Mouse (Mus musculus) frontal cortex, adult (tissue): ENCODE results near the gene Myh14.

ENCODE experiments used
- ATAC-seq: cut with Nextera tagmentation; 2 replicates; pipeline ENCODE4 v1.9.2; 2017; ENCODE audit warnings: mild to moderate bottlenecking, moderate library complexity, mixed read lengths; ENCODE audit not compliant: low TSS enrichment

The Myh14 gene

DNA sequence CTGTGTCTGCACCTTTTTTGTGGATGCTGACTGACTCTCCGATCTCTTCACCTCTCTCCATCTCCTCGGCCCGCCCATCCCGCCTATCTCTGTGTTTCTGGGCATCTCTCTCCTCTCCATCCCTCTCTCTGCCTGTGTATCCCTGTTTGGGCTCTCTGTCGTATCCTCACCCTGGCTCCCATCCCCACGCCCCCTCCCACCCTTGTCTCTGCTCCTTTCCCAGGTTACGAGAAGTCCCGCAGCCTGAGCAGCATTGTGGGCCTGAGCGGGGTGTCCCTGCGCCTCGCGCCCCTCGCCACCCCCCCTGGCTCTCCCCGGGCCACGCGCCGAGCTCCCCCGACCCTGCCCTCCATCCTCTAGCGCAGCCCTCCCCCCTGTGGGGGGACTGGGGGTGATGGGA lies 69.0 kb downstream of the Myh14 start:
- ATAC-seq: no peak

DNA sequence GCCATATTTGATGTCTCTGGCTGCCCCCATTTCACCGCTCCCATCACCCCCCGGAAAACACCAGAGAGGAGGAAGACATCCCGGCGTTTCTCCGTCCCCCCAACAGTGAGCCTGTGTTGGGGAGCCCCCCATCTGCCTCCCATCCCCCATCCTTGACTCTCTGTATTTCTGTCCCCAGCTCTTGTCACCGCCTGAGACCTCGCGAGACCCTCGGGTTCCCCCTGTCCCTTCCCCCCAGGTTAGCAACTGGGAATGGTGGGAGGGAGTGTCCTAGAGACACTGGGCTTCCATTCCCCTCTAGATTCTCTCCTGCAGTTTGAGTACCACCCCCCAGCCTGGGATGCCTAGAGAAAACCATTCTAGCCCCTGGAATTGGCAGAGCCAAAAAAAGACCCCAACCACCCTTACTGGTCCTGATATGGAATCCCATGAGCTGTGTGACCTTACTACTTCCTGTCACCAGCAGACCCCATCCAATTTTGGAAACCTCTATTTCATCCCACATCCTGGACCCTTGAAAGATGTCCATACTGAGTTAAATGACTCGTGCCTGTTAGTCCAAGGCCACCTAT lies 69.9 kb downstream of the Myh14 start:
- ATAC-seq: no peak

DNA sequence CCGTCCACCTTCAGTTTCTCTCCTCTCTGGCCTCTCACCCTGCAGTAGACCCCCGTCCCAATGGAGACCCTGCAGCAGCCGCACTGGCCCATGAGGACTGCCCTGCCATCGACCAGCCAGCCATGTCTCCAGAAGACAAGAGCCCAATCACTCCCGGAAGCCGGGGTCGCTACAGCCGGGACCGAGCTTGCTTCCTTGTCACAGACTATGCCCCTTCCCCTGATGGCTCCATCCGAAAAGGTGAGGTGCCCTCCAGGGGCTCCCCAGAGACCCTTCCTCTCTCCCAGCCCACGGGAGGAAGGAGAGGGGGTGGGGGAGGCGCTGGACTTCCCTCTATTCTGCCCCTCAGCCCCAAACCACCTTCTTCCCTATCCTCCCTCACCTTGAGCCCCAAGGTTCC lies 72.3 kb downstream of the Myh14 start:
- ATAC-seq: no peak

DNA sequence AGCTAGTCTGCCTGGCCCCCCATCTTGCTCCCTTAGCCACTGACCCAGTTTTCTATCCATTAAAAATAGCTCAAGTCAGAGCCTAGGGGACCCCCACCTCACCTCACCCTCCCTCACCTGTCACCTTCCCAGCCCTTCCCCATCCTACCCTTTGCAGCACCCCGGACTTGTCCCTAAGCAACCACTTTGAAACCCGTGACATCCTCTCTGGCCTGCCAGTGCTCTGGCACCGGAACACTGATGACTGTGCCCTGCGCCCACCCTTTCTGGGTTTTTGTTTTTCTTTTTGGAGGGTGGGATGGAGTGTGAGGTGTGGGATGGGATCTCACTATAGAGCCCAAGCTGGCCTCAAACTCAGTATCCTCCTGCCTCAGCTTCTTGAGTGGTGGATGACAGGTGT lies 73.0 kb downstream of the Myh14 start:
- ATAC-seq: no peak

DNA sequence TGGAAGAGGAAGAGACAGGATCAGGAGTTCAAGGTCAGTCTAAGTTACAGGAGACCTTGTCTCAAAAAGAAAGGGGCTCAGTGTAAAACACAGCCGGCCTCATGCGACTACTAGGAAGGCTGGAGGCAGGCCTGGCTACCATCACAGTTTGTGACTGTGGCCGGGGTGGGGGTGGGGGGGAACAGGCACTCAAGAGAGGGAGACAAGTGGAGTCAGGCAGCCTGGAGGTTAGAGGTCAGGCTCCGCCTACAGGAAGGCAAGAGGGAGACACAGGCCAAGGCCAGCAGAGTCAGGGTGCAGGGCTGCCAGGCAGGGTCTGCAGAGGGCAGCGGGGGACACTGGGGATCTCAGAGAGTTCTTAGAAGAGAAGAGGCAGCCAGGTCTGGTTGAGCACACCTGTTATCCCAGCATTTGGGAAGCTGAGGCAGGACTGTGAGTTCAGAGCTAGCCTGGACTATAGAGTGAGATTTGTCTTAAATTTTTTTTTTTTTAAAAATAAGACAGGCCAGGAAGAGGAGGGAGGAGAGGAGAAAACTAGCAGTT lies 73.6 kb downstream of the Myh14 start:
- ATAC-seq: no peak

DNA sequence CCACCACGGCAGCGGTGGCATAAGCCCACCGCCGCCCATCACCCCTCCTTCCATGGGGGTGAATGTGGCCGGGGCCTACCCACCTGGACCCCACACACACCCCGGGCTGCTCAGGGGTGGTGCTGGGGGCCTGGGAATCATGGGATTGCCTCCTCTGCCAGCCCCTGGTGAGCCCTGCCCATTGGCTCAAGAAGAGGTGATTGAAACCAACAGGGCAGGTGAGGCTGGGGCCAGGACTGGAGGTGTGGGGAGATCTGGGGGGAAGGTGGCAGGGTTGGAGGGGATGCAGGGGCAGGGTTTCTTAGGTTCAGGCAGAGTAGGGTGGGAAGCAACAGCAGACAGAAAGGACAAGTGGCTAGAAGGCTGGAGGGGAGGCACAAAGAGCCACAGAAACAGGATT lies 74.6 kb downstream of the Myh14 start:
- ATAC-seq: no peak

DNA sequence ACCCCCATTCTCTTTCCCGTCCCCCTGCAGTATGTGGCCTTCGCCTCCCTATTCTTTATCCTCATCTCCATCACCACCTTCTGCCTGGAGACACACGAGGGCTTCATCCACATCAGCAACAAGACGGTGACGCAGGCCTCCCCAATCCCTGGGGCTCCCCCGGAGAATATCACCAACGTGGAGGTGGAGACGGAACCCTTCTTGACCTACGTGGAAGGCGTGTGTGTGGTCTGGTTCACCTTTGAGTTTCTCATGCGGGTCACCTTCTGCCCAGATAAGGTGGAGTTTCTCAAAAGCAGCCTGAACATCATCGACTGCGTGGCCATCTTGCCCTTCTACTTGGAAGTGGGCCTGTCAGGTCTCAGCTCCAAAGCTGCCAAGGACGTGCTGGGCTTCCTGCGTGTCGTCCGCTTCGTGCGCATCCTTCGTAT lies 75.5 kb downstream of the Myh14 start:
- ATAC-seq: no peak

DNA sequence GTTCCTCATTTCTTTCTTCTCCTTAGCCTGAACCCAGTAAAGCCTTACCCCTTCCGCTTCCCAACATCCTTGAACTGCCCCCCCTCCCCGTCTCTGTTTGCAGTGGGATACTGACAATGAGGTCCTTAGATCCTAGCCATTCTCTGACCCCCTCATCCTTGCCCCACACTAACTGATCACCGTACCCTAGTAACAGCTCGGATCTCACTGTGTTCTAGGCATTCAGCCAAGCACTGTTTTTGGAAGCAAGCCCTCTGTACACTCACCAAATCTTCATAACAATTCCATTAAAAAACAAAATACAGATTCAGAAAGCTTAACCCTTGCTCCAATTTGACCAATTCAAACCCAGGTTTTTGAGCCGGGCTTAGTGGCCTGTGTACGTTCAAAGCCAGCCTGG lies 76.4 kb downstream of the Myh14 start:
- ATAC-seq: no peak

DNA sequence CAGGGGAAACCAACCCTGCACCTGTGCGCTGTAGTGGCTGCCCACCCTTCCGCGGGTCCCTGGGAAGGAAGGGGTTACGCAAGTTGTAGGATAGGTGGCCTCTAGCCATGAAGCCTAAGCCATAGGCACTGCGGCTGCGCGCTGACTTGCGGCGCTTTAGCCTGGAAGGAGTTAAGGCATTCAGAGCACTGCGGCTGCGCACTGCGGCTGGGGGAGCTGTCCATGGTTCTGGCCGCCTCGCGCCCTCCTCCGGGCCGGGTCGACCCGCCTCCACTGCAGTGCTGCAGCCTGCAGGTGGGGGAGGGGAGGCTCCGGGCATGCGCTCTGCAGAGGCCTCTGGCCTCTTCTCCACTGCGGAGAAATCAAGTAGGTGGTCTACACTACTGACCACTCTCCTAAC lies 76.9 kb downstream of the Myh14 start:
- ATAC-seq: peak; percentile 43

DNA sequence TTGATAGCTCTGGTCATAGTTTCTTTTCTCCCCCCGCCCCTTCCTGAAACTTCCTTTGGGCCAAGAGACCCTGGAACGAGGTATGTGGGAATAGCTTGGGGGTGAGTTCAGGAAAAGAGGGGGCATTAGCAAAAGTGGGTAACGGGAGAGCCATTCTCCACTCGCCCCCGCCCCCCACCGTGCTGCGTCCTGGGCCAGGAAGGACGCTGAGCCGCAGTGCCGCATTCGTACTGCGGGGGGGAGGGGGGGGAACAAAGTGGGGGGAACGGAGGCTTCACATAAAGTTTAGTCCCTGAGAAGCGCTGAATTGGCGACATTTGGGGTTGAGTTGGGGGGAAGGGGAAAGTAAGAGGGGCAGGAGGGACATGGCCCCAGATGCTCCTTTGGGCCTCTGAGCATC lies 77.6 kb downstream of the Myh14 start:
- no peak for ATAC-seq

DNA sequence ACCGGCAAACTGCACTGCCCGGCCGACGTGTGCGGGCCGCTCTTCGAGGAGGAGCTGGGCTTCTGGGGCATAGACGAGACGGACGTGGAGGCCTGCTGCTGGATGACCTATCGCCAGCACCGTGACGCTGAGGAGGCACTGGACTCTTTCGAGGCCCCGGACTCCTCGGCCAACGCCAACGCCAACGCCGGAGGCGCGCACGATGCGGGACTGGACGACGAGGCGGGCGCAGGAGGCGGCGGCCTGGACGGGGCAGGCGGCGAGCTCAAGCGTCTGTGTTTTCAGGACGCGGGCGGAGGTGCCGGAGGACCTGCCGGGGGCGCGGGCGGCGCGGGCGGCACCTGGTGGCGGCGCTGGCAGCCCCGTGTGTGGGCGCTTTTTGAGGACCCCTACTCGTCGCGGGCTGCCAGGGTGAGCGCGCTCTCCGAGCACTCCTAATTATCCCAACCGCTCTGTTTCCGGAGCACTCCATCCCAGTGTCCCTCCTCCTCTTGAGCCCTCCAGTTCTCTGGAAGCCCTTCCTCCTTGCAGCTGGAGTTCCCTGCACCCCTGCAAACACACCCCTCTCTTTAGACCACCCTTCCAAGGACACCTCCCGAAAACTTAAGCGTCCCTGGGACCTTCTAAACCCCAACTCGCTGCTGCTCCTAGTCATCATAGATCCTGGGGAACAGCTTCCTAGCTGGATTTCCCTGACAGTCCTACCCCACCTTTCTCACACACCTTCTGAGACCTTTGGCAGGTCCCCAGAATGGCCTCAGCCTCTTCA lies 79.1 kb downstream of the Myh14 start:
- ATAC-seq: no peak

DNA sequence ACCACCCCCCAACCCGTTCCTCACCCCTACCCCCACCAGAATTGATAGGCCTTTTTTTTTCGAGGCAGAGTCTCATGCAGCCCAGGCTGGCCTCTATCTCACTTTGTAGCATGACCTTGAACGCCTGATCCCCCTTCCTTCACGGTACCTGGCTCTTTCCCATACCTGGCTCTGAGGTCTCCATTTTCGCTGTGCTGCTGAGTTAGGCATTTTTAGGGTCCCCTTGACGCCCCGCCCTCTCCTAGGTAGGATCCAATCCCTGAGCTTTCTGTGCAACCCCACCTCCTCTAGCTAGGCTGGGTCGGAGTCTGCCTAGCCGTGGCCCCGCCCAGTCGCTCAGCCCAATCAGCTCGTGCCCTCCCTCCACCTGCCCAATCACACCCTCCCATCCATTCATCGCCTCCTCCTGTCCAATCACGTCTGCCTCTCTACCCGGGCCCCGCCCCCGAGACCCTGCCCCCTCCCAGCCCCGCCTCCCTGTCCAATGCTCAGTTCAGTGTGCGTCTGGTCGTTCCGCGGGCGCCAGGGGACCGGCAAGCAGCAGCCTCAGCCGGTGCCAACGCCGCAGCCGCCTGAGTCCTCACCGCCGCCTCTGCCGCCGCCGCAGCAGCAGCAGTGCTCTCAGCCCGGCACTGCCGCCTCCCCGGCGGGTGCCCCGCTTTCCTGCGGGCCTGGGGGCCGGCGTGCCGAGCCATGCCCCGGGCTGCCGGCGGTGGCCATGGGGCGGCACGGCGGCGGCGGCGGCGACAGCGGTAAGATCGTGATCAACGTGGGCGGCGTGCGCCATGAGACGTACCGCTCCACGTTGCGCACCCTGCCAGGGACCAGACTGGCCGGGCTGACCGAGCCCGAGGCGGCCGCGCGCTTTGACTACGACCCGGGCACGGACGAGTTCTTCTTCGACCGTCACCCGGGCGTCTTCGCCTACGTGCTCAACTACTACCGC lies 80.0 kb downstream of the Myh14 start, which contains the start of gene Kcnc3:
Gene Kcnc3, plus strand, starts transcription at position 263 of the 946 bp plus-strand sequence.
- peak; percentile 69 for ATAC-seq

DNA sequence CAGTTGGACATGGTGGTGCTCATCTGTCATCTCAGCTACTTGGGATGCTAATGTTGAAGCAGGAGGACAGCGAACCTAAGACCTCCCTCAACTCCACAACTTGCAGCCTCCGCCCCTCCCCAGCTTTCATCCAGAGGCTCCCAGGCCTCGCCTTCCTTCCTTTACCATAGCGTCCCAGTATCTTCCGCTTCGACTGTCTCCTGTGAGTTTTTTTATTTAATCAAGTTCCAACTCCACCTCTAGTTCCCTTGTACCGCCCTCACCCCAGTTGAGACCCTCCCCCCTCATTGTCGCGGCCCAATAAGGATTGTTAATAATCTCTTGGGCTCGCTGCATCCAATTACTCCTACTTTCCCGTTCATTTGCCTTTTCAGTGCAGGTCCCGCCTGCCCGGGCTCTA lies 80.7 kb downstream of the Myh14 start:
- no peak for ATAC-seq

DNA sequence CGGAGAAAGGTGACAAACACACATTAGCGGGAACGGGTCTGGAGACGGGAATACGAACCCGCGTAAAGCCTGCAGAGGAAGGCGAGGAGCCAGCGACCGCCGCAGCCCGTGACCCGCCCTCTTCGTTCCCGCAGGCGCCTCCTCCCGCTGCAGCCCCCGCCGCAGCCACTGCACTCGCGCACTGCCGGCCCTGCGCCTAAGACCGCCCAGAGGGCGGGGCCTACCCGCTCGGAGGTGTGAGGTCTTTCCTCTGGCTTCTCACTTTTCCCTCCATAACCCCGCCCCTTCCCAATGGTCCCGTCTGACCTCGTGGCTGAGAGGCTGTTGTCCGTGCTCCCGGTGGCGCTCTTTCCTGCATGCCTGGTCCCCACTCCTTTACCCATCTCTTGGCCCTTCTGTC lies 81.5 kb downstream of the Myh14 start:
- 0 out of 2 replicates have a peak, but pooled peaks have one; percentile 8 for ATAC-seq

DNA sequence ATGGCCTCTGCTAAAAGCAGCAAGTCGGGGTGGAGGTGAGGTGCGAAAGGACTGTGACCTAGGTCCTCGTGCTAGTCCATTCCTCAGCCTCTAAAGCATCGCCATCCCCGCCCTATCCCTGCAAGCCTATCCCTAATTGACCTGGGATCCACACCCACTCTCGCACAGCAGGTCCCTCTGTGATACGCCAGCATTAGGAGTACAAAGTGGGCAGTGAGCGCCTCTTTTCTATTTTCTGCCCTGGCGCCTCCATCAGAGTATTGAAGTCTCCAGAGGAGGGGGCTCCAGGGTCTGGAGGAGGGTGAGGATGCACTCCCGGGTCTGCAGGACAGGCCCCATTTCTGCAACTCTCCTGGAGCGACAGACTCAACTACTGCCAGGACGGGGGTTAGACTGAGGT lies 82.3 kb downstream of the Myh14 start:
- no peak for ATAC-seq

DNA sequence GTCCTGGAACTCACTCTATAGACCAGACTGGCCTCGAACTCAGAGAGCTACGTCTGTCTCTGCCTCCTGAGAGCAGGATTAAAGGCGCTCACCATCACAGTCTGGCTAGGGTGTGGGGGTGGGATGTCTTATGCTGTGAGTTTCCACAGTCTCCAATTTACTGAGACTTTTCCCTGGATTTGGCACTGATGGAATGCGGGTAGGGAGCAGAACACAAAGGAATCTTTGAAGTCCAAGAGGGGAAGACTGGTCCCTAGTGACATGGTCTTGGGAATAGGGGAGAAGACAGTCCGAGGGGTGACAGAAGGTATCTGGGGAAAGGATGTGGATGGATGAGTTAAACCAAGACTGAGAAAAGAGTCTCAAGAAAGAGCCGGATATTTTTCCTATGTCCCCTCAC lies 83.0 kb downstream of the Myh14 start:
- ATAC-seq: no peak

DNA sequence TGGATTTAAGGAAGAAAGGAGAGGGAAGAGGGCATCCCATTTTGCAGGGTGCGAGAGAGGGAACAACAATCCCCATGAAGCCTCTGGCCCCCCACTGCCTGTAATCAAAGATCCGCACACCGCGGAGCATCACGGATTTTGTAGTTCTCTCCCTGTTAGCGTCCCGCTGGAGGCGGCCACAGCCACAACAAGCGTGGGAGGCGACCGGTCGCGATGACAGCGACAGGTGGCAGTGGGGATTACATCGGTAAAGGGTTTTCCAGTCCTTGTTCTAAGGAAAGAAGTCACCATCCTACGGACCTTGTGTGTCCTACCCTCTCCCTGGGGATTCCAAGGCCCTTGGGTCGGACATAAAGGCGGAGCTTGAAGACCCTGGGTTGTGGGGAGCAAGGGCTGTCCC lies 83.7 kb downstream of the Myh14 start:
- peak; percentile 55 for ATAC-seq

DNA sequence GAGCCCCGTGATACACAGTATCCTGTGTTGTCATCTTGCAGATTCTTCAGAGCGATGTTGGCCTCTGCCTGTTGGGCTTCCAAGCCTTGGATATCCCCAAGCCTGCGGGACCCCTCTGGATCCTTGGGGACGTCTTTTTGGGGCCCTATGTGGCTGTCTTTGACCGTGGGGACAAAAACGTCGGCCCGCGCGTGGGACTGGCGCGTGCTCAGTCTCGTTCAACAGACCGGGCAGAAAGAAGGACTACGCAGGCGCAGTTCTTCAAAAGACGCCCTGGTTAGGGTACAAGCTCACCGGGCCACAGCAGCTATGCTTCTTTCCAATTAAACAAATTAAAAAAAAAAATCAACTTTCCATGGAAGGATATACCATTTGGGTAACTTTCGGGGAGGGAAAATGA lies 84.1 kb downstream of the Myh14 start:
- ATAC-seq: 0 out of 2 replicates have a peak, but pooled peaks have one; percentile 17

DNA sequence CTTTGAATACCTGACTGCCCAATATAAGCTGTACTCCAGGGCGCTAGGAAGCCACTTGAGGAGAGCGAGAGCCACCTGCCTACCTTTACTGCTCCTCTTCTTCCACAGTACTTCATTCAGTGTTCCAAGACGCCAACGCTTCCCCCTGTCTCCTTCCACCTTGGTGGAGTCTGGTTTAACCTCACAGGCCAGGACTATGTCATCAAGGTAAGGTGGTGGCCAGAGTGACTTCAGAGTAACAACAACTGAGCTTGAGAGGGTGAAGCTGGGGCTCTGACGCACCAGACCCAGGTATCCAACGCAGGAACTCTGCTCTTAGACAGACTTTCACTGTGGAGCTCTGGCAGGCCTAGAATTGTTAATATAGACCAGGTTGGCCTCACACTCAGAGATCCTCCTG lies 85.0 kb downstream of the Myh14 start:
- ATAC-seq: no peak

DNA sequence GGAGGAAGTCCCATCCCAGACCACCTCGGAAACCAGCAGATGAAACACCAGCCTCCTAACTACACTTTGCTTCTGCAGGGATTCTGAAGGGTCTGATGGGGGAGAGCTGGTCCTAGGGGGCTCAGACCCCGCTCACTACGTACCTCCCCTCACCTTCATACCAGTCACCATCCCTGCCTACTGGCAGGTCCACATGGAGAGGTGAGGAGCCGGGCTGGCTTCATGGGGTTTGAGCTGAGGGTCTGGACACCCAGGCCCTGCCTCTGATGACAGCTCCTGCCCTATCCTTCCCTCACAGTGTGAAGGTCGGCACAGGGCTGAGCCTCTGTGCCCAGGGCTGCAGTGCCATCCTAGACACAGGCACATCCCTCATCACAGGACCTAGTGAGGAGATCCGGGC lies 85.7 kb downstream of the Myh14 start:
- ATAC-seq: no peak

DNA sequence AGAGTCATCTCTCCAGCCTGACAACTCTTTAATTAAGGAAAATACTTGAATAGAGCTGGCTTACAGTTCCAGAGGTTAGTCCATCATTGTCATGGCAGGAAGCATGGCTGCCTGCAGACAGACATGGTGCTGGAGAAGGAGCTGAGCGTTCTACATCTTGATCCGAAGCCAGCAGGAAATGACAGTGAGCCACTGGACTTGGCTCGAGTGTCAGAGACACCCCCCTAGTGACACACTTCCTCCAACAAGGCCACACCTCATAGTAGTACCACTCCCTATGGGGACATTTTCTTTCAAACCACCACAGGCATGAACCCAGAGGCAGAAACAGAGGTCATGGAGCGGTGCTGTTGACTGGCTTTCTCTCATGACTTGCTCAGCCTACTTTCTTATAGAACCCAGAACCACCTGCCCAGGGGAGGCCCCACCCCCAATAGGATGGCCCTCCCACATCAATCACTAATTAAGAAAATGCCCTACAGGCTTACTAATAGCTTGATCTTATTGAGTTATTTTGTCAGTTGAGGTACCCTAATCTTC lies 86.3 kb downstream of the Myh14 start:
- ATAC-seq: no peak

DNA sequence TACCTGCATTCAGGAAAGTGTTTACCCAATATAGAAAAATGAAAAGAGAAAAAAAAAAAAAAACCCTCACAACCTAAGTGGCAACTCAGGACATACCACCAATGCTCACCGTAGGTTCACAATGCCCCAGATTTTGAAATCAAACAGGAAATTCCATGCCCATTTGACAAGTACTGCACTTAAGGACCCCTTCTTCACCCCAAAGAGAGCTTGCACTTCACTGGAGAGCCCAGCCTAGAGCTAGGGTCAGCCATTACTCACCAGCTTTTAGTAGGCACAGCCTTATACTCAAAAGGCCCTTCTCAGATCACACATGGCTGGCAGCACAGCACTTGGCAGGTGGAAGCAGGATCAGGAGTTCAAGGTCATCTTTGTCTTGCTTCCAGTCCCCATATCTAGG lies 87.5 kb downstream of the Myh14 start:
- ATAC-seq: no peak
